8 mouse cellular contexts compared by ENCODE assay signal in genomic region chr12:101818246-101818607, GRCm38 (mm10). TPM values are rescaled to one million over a fixed set of nuclear protein-coding genes. Genes with fewer than 3 reads are reported as not detected.
DNase-seq lines count a peak whose midpoint lies in the region; ATAC-seq and TF ChIP-seq lines count a peak whose summit lies in the region.

No protein-coding gene starts in this region.

- peaks cover 8% of the 10 kb centered on the region for H3K4me1 ChIP-seq in kidney, postnatal 0 days (replicated peaks; ENCODE audit: insufficient read depth, low read length)
- H3K4me1 ChIP-seq in embryonic facial prominence, embryonic 13.5 days = peaks cover 30% of the 10 kb centered on the region
- peaks cover 7% of the 10 kb centered on the region for H3K4me1 ChIP-seq in hindbrain, postnatal 0 days (ENCODE audit: insufficient read depth, low read length)
- H3K4me1 ChIP-seq in midbrain, embryonic 16.5 days (ENCODE audit: control insufficient read depth, insufficient read depth, low read length) = no peaks in the 10 kb centered on the region

- H3K9me3 ChIP-seq in kidney, postnatal 0 days (replicated peaks; ENCODE audit: low read length) = no peaks in the 10 kb centered on the region
- no peaks in the 10 kb centered on the region for H3K9me3 ChIP-seq in embryonic facial prominence, embryonic 13.5 days
- H3K9me3 ChIP-seq in hindbrain, postnatal 0 days (ENCODE audit: low read length) = no peaks in the 10 kb centered on the region
- H3K9me3 ChIP-seq in midbrain, embryonic 16.5 days (replicated peaks; ENCODE audit: control insufficient read depth, low read length, poor library complexity, severe bottlenecking) = no peaks in the 10 kb centered on the region

- TF ChIP-seq CTCF in kidney, postnatal 0 days (IDR thresholded peaks at IDR 0.05; ENCODE audit: low read depth) = no peak
- TF ChIP-seq CTCF in hindbrain, postnatal 0 days (IDR thresholded peaks at IDR 0.05; ENCODE audit: low read depth) = no peak

- WGBS in kidney, postnatal 0 days = 16% methylated on average over 11 of the region's 11 CpGs
- WGBS in embryonic facial prominence, embryonic 13.5 days = 7% methylated on average over 11 of the region's 11 CpGs
- WGBS in hindbrain, postnatal 0 days = 24% methylated on average over 11 of the region's 11 CpGs
- whole genome bisulfite sequencing in midbrain, embryonic 16.5 days = 30% methylated on average over 11 of the region's 11 CpGs

- H3K4me2 ChIP-seq in kidney, postnatal 0 days (ENCODE audit: low read length) = peak overlapping the region; percentile 95
- H3K4me2 ChIP-seq in embryonic facial prominence, embryonic 13.5 days = peak overlapping the region; percentile 72
- H3K4me2 ChIP-seq in hindbrain, postnatal 0 days (ENCODE audit: low read depth, low read length) = peak overlapping the region; percentile 74
- peak overlapping the region; percentile 98 for H3K4me2 ChIP-seq in midbrain, embryonic 16.5 days (ENCODE audit: low read length)

- H3K27me3 ChIP-seq in kidney, postnatal 0 days (ENCODE audit: insufficient read depth, low read length) = no peaks in the 10 kb centered on the region
- H3K27me3 ChIP-seq in embryonic facial prominence, embryonic 13.5 days = no peaks in the 10 kb centered on the region
- H3K27me3 ChIP-seq in hindbrain, postnatal 0 days (ENCODE audit: insufficient read depth, low read length) = no peaks in the 10 kb centered on the region
- H3K27me3 ChIP-seq in midbrain, embryonic 16.5 days (ENCODE audit: control insufficient read depth, insufficient read depth, low read depth, low read length) = peaks cover 2% of the 10 kb centered on the region; the same call in 1 of the 2 replicates

- H3K27ac ChIP-seq in kidney, postnatal 0 days = peak overlapping the region; percentile 58
- peak overlapping the region; percentile 92 for H3K27ac ChIP-seq in embryonic facial prominence, embryonic 13.5 days
- no peak overlapping the region for H3K27ac ChIP-seq in hindbrain, postnatal 0 days
- H3K27ac ChIP-seq in midbrain, embryonic 16.5 days (ENCODE audit: low read length) = no peak overlapping the region

- H3K9ac ChIP-seq in kidney, postnatal 0 days (ENCODE audit: low read depth, low read length) = peak overlapping the region; percentile 59
- peak overlapping the region; percentile 61 for H3K9ac ChIP-seq in embryonic facial prominence, embryonic 13.5 days
- peak overlapping the region; percentile 36 for H3K9ac ChIP-seq in hindbrain, postnatal 0 days (replicated peaks; ENCODE audit: low read length)
- H3K9ac ChIP-seq in midbrain, embryonic 16.5 days (ENCODE audit: low read depth, low read length) = peak overlapping the region; percentile 65; the same call in 1 of the 2 replicates

- peak; percentile 37 for DNase-seq in kidney, postnatal 0 days (ENCODE audit: low spot score)
- DNase-seq in kidney, adult 8-10 months = no peak
- no peak for DNase-seq in hindbrain, postnatal 0 days (ENCODE audit: low spot score)
- no peak for DNase-seq in thymus, postnatal 10 days (ENCODE audit: low spot score in 2 of 2)
- DNase-seq in thymus, adult 18-20 months = no peak
- no peak for DNase-seq in yolk sac, embryonic 10.5 days (ENCODE audit: low spot score)

- H3K4me3 ChIP-seq in kidney, postnatal 0 days (replicated peaks; ENCODE audit: low read depth, low read length) = peak overlapping the region; percentile 42
- peak overlapping the region; percentile 46 for H3K4me3 ChIP-seq in embryonic facial prominence, embryonic 13.5 days
- H3K4me3 ChIP-seq in hindbrain, postnatal 0 days (ENCODE audit: low read length) = peak overlapping the region; percentile 45
- peak overlapping the region; percentile 57 for H3K4me3 ChIP-seq in midbrain, embryonic 16.5 days (ENCODE audit: low read depth, low read length)

- H3K36me3 ChIP-seq in kidney, postnatal 0 days (ENCODE audit: insufficient read depth, low read length) = no peaks in the 10 kb centered on the region
- peaks cover 3% of the 10 kb centered on the region; the same call in 1 of the 2 replicates for H3K36me3 ChIP-seq in embryonic facial prominence, embryonic 13.5 days
- no peaks in the 10 kb centered on the region for H3K36me3 ChIP-seq in hindbrain, postnatal 0 days (ENCODE audit: insufficient read depth, low read length)
- no peaks in the 10 kb centered on the region for H3K36me3 ChIP-seq in midbrain, embryonic 16.5 days (ENCODE audit: control insufficient read depth, insufficient read depth, low read length)

- ATAC-seq in kidney, postnatal 0 days (replicated peaks; ENCODE audit: low FRiP score, low read depth) = no peak
- ATAC-seq in embryonic facial prominence, embryonic 13.5 days (ENCODE audit: insufficient number of reproducible peaks, insufficient read depth, low FRiP score, low TSS enrichment, low read depth) = no peak; the same call in 1 of the 2 replicates
- no peak for ATAC-seq in hindbrain, postnatal 0 days
- ATAC-seq in midbrain, embryonic 16.5 days = no peak

RNA-seq across cellular contexts. Expression of gene Fbln5, which starts 0.6 kb away (rescaled TPM):
- polyA plus RNA-seq in kidney, postnatal 0 days (2015; fragmentation: Nextera tagmentation; extraction: Ambion mirVana) = 162 and 187 TPM in 2 replicates
- 91.8 and 123 TPM in 2 replicates for polyA plus RNA-seq in embryonic facial prominence, embryonic 13.5 days (2015; fragmentation: Nextera tagmentation; extraction: Ambion mirVana)
- total RNA-seq in hindbrain, postnatal 0 days (2014; rRNA removed) = 7.8 and 16.8 TPM in 2 replicates
- 21.8 and 23.5 TPM in 2 replicates for polyA plus RNA-seq in hindbrain, postnatal 0 days (2015; fragmentation: Nextera tagmentation; extraction: Ambion mirVana)
- polyA plus RNA-seq in midbrain, embryonic 16.5 days (2015; fragmentation: Nextera tagmentation; extraction: Ambion mirVana) = 10.3 and 11.7 TPM in 2 replicates

Comparison
In these comparisons a context has a peak if more than half of its experiments do, and no peak if none do; other contexts are left out.
1. H3K27ac ChIP-seq: peak in kidney, postnatal 0 days (single experiment) and embryonic facial prominence, embryonic 13.5 days (single experiment); none in hindbrain, postnatal 0 days (single experiment) and midbrain, embryonic 16.5 days (single experiment).
2. Peak in every context shown above with its lines, with median percentiles within 50 percentile points of each other: H3K4me2 ChIP-seq, H3K4me3 ChIP-seq and H3K9ac ChIP-seq.